Mouse (Mus musculus) right cerebral cortex, adult 18-20 months (tissue): ENCODE measurements at regions not wholly inside any gene's neighbourhood (a gene's known extent, or its start where the extent isn't known, plus 50 kb on each side); places are given as distances from the start of the nearest gene placed in this dataset.

Experiments used
- DNase-seq: peaks from one replicate; pipeline ENCODE4 v3.0.0; 2022; ENCODE audit warnings: mixed read lengths

- DNase-seq, result no peak
Measured at GRCm38 (mm10) chrX:43686635-43687034, 95.7 kb downstream of the Tex13c1 start.

- peak; percentile 3 for DNase-seq
Measured at GRCm38 (mm10) chrX:43736838-43737237, 145.9 kb downstream of the Tex13c1 start.

GRCm38 (mm10) chrX:43739780-43740463 is 149.0 kb downstream of the Tex13c1 start:
- DNase-seq, result no peak
